Mouse (Mus musculus) embryonic facial prominence, embryonic 15.5 days (tissue): ENCODE results near the gene Mcpt8. TPM values are rescaled to one million over a fixed set of nuclear protein-coding genes. Genes with fewer than 3 reads are reported as not detected.
"Not testable (repeated sequence)": the region's sequence is repeated elsewhere in the genome, so short reads cannot be mapped to it uniquely, and the experiment has no call there.

ENCODE experiments used
- ATAC-seq: fragments of 200-750 bp; cut with Nextera tagmentation; 2 replicates; pipeline ENCODE4 v1.8.0; 2017; ENCODE audit warnings: low read depth, moderate TSS enrichment; ENCODE audit not compliant: insufficient number of reproducible peaks, low FRiP score, low TSS enrichment
- H3K27ac ChIP-seq: fragments of 300-500 bp; sonication (generic); replicated peaks from 2 replicates; pipeline ENCODE4 v1.5.1; 2015; ENCODE audit warnings: mild to moderate bottlenecking, inconsistent platforms
- H3K27me3 ChIP-seq: fragments of 300-500 bp; sonication (generic); 2 replicates; pipeline ENCODE4 v1.6.1; 2015; ENCODE audit warnings: inconsistent platforms
- H3K36me3 ChIP-seq: fragments of 300-500 bp; sonication (generic); 2 replicates; pipeline ENCODE4 v1.6.1; 2015; ENCODE audit warnings: mild to moderate bottlenecking, inconsistent platforms
- H3K4me1 ChIP-seq: fragments of 300-500 bp; sonication (generic); 2 replicates; pipeline ENCODE4 v1.6.1; 2015; ENCODE audit warnings: inconsistent platforms
- H3K4me2 ChIP-seq: fragments of 300-500 bp; sonication (generic); replicated peaks from 2 replicates; pipeline ENCODE4 v1.6.1; 2015; ENCODE audit warnings: mild to moderate bottlenecking, inconsistent platforms
- H3K4me3 ChIP-seq: fragments of 300-500 bp; sonication (generic); replicated peaks from 2 replicates; pipeline ENCODE4 v1.5.1; 2015; ENCODE audit warnings: mild to moderate bottlenecking, inconsistent platforms
- H3K9ac ChIP-seq: fragments of 300-500 bp; sonication (generic); 2 replicates; pipeline ENCODE4 v1.6.1; 2015; ENCODE audit warnings: inconsistent platforms
- H3K9me3 ChIP-seq: fragments of 300-500 bp; sonication (generic); replicated peaks from 2 replicates; pipeline ENCODE4 v1.6.1; 2016; ENCODE audit warnings: inconsistent platforms
- WGBS: fragments of 180-500 bp; shearing (Covaris S2); methylation state at CpG from one replicate; pipeline ENCODE4 v1.1.7; 2015; 5-methylcytosine and 5-hydroxymethylcytosine counted together
- polyA plus RNA-seq: library from polyadenylated mRNA; unstranded; fragments of >200 nt; fragmentation: Nextera tagmentation; extraction: Ambion mirVana; gene quantifications from 2 replicates; pipeline ENCODE4 v1.2.1, GENCODE M21; 2015

Mcpt8 gene
- polyA plus RNA-seq, 1 experiment from 2014 or later, result 1.5 TPM

- no peak overlapping the region for H3K9ac ChIP-seq
- H3K4me2 ChIP-seq, result no peak overlapping the region
- H3K27ac ChIP-seq, result no peak overlapping the region
- no peaks in the 10 kb centered on the region for H3K4me1 ChIP-seq
- H3K4me3 ChIP-seq, result no peak overlapping the region
- no peak for ATAC-seq
- no peaks in the 10 kb centered on the region for H3K9me3 ChIP-seq
- H3K27me3 ChIP-seq, result no peaks in the 10 kb centered on the region
- 77% methylated on average over 4 of the region's 4 CpGs for WGBS
- H3K36me3 ChIP-seq, result no peaks in the 10 kb centered on the region
Measured at GRCm38 (mm10) chr14:56098940-56099339, 13.9 kb upstream of the Mcpt8 start.

DNA sequence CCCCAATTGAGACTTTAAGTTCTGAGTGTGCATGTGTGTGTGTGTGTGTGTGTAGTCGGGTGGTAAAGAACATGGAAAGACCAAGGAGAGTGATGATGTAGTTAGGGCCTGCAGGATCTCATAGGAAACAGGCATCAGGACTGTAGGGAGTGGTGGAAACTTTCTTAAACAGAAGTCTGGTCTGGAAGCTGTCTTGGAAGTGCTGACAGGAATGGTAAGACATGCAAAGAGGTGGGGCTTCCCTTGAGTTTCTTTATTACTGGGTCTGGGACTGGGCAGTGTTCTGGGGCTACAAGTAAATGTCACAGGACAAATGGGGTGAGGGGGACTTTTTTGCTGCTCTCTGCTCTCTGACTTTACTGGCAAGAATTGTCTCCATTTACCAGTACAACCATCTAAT, 12.5 kb upstream of the Mcpt8 start:
- no peaks in the 10 kb centered on the region for H3K36me3 ChIP-seq
- H3K4me3 ChIP-seq, result no peak overlapping the region
- no peak overlapping the region for H3K9ac ChIP-seq
- ATAC-seq, result no peak
- no peak overlapping the region for H3K27ac ChIP-seq
- no peak overlapping the region for H3K4me2 ChIP-seq
- H3K4me1 ChIP-seq, result no peaks in the 10 kb centered on the region
- WGBS, result 73% methylated on average over 1 of the region's 1 CpGs
- H3K9me3 ChIP-seq, result no peaks in the 10 kb centered on the region
- no peaks in the 10 kb centered on the region for H3K27me3 ChIP-seq

DNA sequence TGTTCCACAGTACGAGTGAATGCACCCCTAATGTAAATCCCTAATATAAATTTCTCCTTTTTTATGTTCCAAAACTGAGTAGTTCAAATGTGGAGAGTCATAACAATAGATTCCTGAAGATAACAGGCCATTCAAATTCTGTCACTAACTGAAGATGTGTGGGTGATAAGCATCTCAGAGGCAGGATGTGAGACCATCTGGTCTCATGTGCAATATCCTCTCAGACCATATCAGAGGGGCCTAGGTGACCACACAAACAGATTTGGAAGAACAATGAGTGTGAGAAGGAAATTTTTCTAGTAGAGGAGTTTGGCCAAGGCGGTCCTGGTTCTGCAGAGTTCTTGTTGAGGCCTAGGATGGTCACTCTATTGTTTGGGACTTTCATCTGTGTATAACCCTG, 8.3 kb upstream of the Mcpt8 start:
- Histone ChIP-seq H3K4me1 (no peaks in the 10 kb centered on the region), H3K27ac (no peak overlapping the region), H3K9ac (no peak overlapping the region), H3K4me2 (no peak overlapping the region), H3K36me3 (no peaks in the 10 kb centered on the region), H3K4me3 (no peak overlapping the region), H3K9me3 (no peaks in the 10 kb centered on the region), H3K27me3 (no peaks in the 10 kb centered on the region)
- 77% methylated on average over 2 of the region's 2 CpGs for WGBS
- no peak for ATAC-seq

DNA sequence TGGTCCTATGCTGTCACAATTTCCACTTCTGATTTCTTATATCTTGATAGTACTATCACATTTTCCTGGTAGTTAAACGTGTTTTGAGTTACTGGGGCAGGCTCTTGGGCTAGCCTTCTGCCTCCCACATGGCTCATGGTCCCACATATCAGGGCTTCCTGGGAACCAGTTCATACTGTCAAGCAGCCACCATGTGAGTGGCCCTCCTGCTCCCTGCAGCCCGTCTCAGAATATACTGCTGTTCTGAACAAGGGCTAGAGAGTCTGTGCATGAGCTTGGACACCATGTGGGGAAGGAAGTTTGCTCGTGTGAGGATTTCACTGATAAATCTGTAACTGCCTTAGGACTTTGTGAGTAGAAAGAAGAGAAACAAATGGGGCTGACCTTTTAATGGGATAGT, 1.6 kb upstream of the Mcpt8 start:
- Histone ChIP-seq H3K36me3 (no peaks in the 10 kb centered on the region), H3K27ac (no peak overlapping the region), H3K4me3 (no peak overlapping the region), H3K4me1 (no peaks in the 10 kb centered on the region), H3K9ac (no peak overlapping the region), H3K4me2 (no peak overlapping the region), H3K9me3 (no peaks in the 10 kb centered on the region), H3K27me3 (no peaks in the 10 kb centered on the region)
- no peak for ATAC-seq
- 69% methylated on average over 3 of the region's 3 CpGs for WGBS

- no peak for ATAC-seq
- no peak overlapping the region for H3K4me3 ChIP-seq
- no peak overlapping the region for H3K27ac ChIP-seq
- no peaks in the 10 kb centered on the region for H3K9me3 ChIP-seq
- H3K4me1 ChIP-seq, result no peaks in the 10 kb centered on the region
- no peaks in the 10 kb centered on the region for H3K27me3 ChIP-seq
- no peak overlapping the region for H3K9ac ChIP-seq
- no peaks in the 10 kb centered on the region for H3K36me3 ChIP-seq
- 85% methylated on average over 4 of the region's 4 CpGs for WGBS
- no peak overlapping the region for H3K4me2 ChIP-seq
Measured at GRCm38 (mm10) chr14:56082016-56082415, 3.1 kb downstream of the Mcpt8 start.

GRCm38 (mm10) chr14:56062213-56062612, 22.9 kb downstream of the Mcpt8 start, which contains the start of gene Mcpt4:
Gene Mcpt4, minus strand, starts transcription at chr14:56062313.
- not testable (repeated sequence) for H3K27me3 ChIP-seq, H3K4me3 ChIP-seq, H3K9me3 ChIP-seq, ATAC-seq, H3K9ac ChIP-seq, H3K4me1 ChIP-seq, H3K36me3 ChIP-seq, H3K4me2 ChIP-seq, H3K27ac ChIP-seq
- 68% methylated on average over 3 of the region's 3 CpGs for WGBS

DNA sequence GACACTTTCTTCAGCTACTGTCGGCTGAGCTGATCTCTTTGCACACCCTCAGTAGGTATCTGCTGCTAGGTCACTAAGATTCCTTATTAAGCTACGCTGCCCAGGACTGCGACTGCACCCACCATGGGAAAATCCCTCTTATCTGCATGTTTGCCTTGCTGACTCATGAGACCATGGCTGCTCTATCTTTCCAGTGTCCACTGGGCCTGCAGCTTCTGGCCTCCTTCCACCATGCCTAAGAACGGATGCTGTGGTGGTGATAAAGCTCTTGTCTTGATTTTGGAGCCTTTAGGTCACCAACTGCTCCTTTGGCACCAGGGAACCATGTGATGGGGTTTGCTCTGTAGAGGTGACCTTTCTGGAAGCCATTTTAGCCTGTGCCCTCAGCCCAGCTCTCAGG, 27.4 kb downstream of the Mcpt8 start:
- no peak overlapping the region for H3K4me2 ChIP-seq
- no peak overlapping the region for H3K4me3 ChIP-seq
- no peak overlapping the region for H3K27ac ChIP-seq
- no peaks in the 10 kb centered on the region for H3K27me3 ChIP-seq
- no peak for ATAC-seq
- no peaks in the 10 kb centered on the region for H3K36me3 ChIP-seq
- no peaks in the 10 kb centered on the region for H3K4me1 ChIP-seq
- no peaks in the 10 kb centered on the region for H3K9me3 ChIP-seq
- H3K9ac ChIP-seq, result no peak overlapping the region
- 79% methylated on average over 4 of the region's 4 CpGs for WGBS

- Histone ChIP-seq H3K4me1 (no peaks in the 10 kb centered on the region), H3K27me3 (no peaks in the 10 kb centered on the region), H3K36me3 (no peaks in the 10 kb centered on the region), H3K4me3 (no peak overlapping the region), H3K9me3 (no peaks in the 10 kb centered on the region), H3K9ac (no peak overlapping the region), H3K27ac (no peak overlapping the region), H3K4me2 (no peak overlapping the region)
- ATAC-seq, result no peak
- WGBS, result 72% methylated on average over 3 of the region's 3 CpGs
Measured at GRCm38 (mm10) chr14:56055408-56055807, 29.7 kb downstream of the Mcpt8 start.

GRCm38 (mm10) chr14:56041792-56042191, 43.3 kb downstream of the Mcpt8 start, which contains the start of gene Mcpt2:
Gene Mcpt2, plus strand, starts transcription at chr14:56042041.
- 77% methylated on average over 1 of the region's 1 CpGs for WGBS
- not testable (repeated sequence) for H3K36me3 ChIP-seq, ATAC-seq, H3K4me1 ChIP-seq, H3K27me3 ChIP-seq, H3K27ac ChIP-seq, H3K9ac ChIP-seq, H3K4me2 ChIP-seq, H3K4me3 ChIP-seq, H3K9me3 ChIP-seq

DNA sequence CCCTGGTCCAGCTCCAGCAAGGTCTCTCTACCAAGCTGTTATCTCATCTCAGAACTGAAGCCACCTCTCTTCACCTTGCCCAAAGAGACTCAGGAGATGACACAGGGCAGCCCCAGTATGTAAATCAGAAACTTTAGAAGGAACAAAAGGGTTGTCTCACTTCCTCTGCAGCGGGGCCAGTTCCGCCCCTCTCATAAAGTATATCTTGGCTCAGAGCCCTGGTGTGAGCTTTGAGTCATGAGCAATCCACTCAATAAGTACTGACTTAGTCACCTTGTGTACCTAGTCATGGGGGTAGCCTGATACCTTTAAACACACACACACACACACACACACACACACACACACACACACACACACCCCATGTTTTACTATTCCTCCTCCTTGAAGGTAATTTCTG, 50.6 kb downstream of the Mcpt8 start:
- H3K4me2 ChIP-seq, result no peak overlapping the region
- H3K4me3 ChIP-seq, result no peak overlapping the region
- H3K9ac ChIP-seq, result no peak overlapping the region
- 70% methylated on average over 2 of the region's 2 CpGs for WGBS
- ATAC-seq, result no peak
- H3K4me1 ChIP-seq, result no peaks in the 10 kb centered on the region
- no peaks in the 10 kb centered on the region for H3K36me3 ChIP-seq
- H3K27me3 ChIP-seq, result no peaks in the 10 kb centered on the region
- H3K9me3 ChIP-seq, result no peaks in the 10 kb centered on the region
- H3K27ac ChIP-seq, result no peak overlapping the region
